Mouse (Mus musculus) kidney, adult 2 months (tissue): Measurements from ENCODE around the gene Hs3st1. TPM values are rescaled to one million over a fixed set of nuclear protein-coding genes. Genes with fewer than 3 reads are reported as not detected.

Source experiments
- DNase-seq: peaks from one replicate; pipeline ENCODE4 v3.0.0; 2021
- H3K27ac ChIP-seq: fragments of 200-500 bp; 2 replicates; pipeline ENCODE4 v1.5.1; 2012; ENCODE audit warnings: low read depth, low read length, control low read depth, inconsistent platforms; ENCODE audit not compliant: insufficient read depth
- H3K27me3 ChIP-seq: fragments of 200-500 bp; replicated peaks from 2 replicates; pipeline ENCODE4 v1.6.1; 2012; ENCODE audit warnings: mild to moderate bottlenecking, moderate library complexity, low read length, inconsistent platforms; ENCODE audit not compliant: control insufficient read depth, insufficient read depth
- H3K36me3 ChIP-seq: fragments of 200-500 bp; 2 replicates; pipeline ENCODE4 v1.6.1; 2012; ENCODE audit warnings: mild to moderate bottlenecking, moderate library complexity, low read length, inconsistent platforms; ENCODE audit not compliant: control insufficient read depth, insufficient read depth
- H3K4me1 ChIP-seq: fragments of 200-500 bp; 2 replicates; pipeline ENCODE4 v1.6.1; 2011; ENCODE audit warnings: low read length; ENCODE audit not compliant: control insufficient read depth, insufficient read depth
- H3K4me3 ChIP-seq: fragments of 200-500 bp; 2 replicates; pipeline ENCODE4 v1.5.1; 2011; ENCODE audit warnings: mild to moderate bottlenecking, low read depth, low read length, control low read depth; ENCODE audit not compliant: insufficient read depth
- CTCF ChIP-seq: fragments of 200-500 bp; conservative IDR thresholded peaks from 2 replicates; pipeline ENCODE4 v1.5.1; 2011; ENCODE audit warnings: low read depth, mild to moderate bottlenecking, control low read depth, low read length, moderate library complexity, mixed read lengths; ENCODE audit not compliant: insufficient read depth, insufficient read length
- POLR2A ChIP-seq: fragments of 200-500 bp; IDR thresholded peaks from one replicate; pipeline ENCODE4 v1.6.1; 2011; ENCODE audit warnings: low read depth, low read length, control low read depth
- WGBS: fragments of 180-500 bp; shearing (Covaris S2); methylation state at CpG from one replicate; pipeline ENCODE4 v1.1.7; 2018; 5-methylcytosine and 5-hydroxymethylcytosine counted together
- polyA plus RNA-seq: library from polyadenylated mRNA; depleted of rRNA; stranded (reverse); fragments of >200 nt; gene quantifications from 2 replicates; pipeline ENCODE4 v1.2.3, GENCODE M21; 2012

Hs3st1 gene
- polyA plus RNA-seq, 1 experiment = 7.9 TPM

GRCm38 (mm10) chr5:39642222-39642770, 113.0 kb downstream of the Hs3st1 start:
- no peaks in the 10 kb centered on the region for H3K27me3 ChIP-seq
- WGBS = 70% methylated on average over 6 of the region's 6 CpGs
- H3K27ac ChIP-seq = no peak overlapping the region
- H3K4me1 ChIP-seq = no peaks in the 10 kb centered on the region
- DNase-seq = no peak
- H3K4me3 ChIP-seq = no peak overlapping the region
- TF ChIP-seq CTCF (no peak), POLR2A (no peak)
- H3K36me3 ChIP-seq = no peaks in the 10 kb centered on the region

- peak; percentile 74 for DNase-seq
Measured at GRCm38 (mm10) chr5:39639438-39640177, 115.7 kb downstream of the Hs3st1 start.

GRCm38 (mm10) chr5:39638926-39639325, 116.3 kb downstream of the Hs3st1 start:
- WGBS = 81% methylated on average over 5 of the region's 5 CpGs
- H3K36me3 ChIP-seq = no peaks in the 10 kb centered on the region
- H3K4me3 ChIP-seq = no peak overlapping the region
- H3K27ac ChIP-seq = no peak overlapping the region
- H3K4me1 ChIP-seq = no peaks in the 10 kb centered on the region
- H3K27me3 ChIP-seq = no peaks in the 10 kb centered on the region
- no peak for DNase-seq
- TF ChIP-seq CTCF = no peak
- no peak for TF ChIP-seq POLR2A

More at GRCm38 (mm10) chr5:39639438-39640177, 115.7 kb downstream of the Hs3st1 start:
- 39% methylated on average over 10 of the region's 10 CpGs for WGBS
- Histone ChIP-seq H3K36me3 (no peaks in the 10 kb centered on the region), H3K4me1 (no peaks in the 10 kb centered on the region), H3K27me3 (no peaks in the 10 kb centered on the region), H3K4me3 (no peak overlapping the region), H3K27ac (no peak overlapping the region)
- TF ChIP-seq CTCF (peak; percentile 64), POLR2A (no peak)

- Histone ChIP-seq H3K27ac (no peak overlapping the region), H3K27me3 (no peaks in the 10 kb centered on the region), H3K4me3 (no peak overlapping the region), H3K4me1 (no peaks in the 10 kb centered on the region), H3K36me3 (no peaks in the 10 kb centered on the region)
- no peak for DNase-seq
- TF ChIP-seq POLR2A = no peak
- no peak for TF ChIP-seq CTCF
- WGBS = 53% methylated on average over 6 of the region's 6 CpGs
Measured at GRCm38 (mm10) chr5:39637874-39638273, 117.4 kb downstream of the Hs3st1 start.

GRCm38 (mm10) chr5:39636090-39636489, 119.2 kb downstream of the Hs3st1 start:
- no peak overlapping the region for H3K27ac ChIP-seq
- DNase-seq = no peak
- WGBS = 71% methylated on average over 3 of the region's 3 CpGs
- TF ChIP-seq CTCF (no peak), POLR2A (no peak)
- no peaks in the 10 kb centered on the region for H3K27me3 ChIP-seq
- H3K4me1 ChIP-seq = no peaks in the 10 kb centered on the region
- H3K4me3 ChIP-seq = no peak overlapping the region
- no peaks in the 10 kb centered on the region for H3K36me3 ChIP-seq

DNA sequence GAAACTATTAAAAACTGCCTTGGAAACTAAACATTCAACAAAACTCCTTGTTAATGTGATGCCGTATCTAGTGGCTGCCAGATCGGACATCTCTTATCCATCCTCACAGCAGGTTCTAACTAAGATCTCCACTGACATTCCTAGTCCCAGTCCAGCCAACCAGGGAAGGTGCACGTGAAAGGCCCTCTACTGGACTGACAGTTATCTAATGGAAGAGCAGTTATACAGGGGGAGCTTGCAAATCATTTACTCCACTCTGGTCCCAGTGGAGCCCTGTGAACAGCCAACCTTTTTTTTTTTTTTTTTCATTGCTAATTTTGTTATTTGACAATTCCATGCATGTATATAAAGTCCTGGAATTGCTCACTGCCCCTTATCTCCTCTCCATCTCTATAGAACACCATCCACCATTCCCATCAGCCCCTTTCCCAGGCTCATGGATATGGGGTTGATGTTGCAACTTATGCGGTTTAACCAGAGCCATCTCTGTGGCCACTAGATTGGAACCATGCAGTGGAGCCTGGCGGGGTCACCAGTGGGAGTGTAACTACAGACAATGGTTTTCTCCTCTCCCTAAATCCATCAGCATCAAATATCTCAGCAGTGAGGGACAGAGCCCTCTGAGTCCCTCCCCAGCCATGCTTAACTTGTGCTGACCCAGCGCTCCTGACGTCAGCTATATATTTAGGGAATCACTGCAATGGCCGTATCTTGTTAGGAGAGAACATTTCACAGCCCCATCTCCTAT, 120.8 kb downstream of the Hs3st1 start:
- TF ChIP-seq CTCF = no peak
- no peak overlapping the region for H3K27ac ChIP-seq

DNA sequence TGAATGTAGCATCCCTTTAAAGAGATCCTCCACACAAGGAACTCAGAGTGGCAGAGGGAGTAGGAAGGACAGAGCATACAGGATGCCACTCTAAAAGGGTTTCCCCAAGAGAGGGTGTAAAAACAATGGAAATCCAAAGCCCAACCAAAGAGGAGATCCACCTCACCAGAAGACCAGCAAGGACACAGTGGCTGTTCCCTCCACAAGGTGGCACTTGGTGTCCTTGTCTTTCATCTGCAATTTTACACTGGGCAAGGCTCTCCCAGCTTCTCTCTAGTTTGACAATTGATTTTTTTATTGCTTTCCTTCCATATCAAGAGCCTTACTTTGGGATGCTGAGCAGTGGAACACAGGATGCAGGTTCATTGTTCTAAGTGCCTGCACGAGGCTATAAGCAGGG, 122.1 kb downstream of the Hs3st1 start:
- Histone ChIP-seq H3K36me3 (no peaks in the 10 kb centered on the region), H3K27ac (no peak overlapping the region), H3K4me3 (no peak overlapping the region), H3K4me1 (no peaks in the 10 kb centered on the region), H3K27me3 (no peaks in the 10 kb centered on the region)
- 62% methylated on average over 1 of the region's 1 CpGs for WGBS
- TF ChIP-seq POLR2A (no peak), CTCF (0 out of 2 replicates have a peak, but pooled peaks have one; percentile 30)
- DNase-seq = no peak

More for the DNA sequence above, 120.8 kb downstream of the Hs3st1 start:
- Histone ChIP-seq H3K27me3 (no peaks in the 10 kb centered on the region), H3K36me3 (no peaks in the 10 kb centered on the region), H3K4me3 (no peak overlapping the region), H3K4me1 (no peaks in the 10 kb centered on the region)
- no peak for DNase-seq
- WGBS = 52% methylated on average over 8 of the region's 8 CpGs
